Mouse (Mus musculus) liver, postnatal 0 days (tissue): ENCODE results near the gene Ep400. TPM values are rescaled to one million over a fixed set of nuclear protein-coding genes. Genes with fewer than 3 reads are reported as not detected.

Experiments used
- ATAC-seq: fragments of 200-750 bp; cut with Nextera tagmentation; 2 replicates; pipeline ENCODE4 v1.8.0; 2017; ENCODE audit warnings: mild to moderate bottlenecking, moderate library complexity
- DNase-seq: peaks from one replicate; pipeline ENCODE4 v3.0.0-alpha.2; 2016
- H3K27ac ChIP-seq: fragments of 300-500 bp; sonication (generic); 2 replicates; pipeline ENCODE4 v1.5.1; 2014; ENCODE audit warnings: antibody characterized with exemption, moderate library complexity, mild to moderate bottlenecking, low read depth
- H3K27me3 ChIP-seq: fragments of 300-500 bp; sonication (generic); 2 replicates; pipeline ENCODE4 v1.6.1; 2014; ENCODE audit warnings: low read length, control low read depth, mixed read lengths; ENCODE audit not compliant: insufficient read depth
- H3K36me3 ChIP-seq: fragments of 300-500 bp; sonication (generic); replicated peaks from 2 replicates; pipeline ENCODE4 v1.6.1; 2014; ENCODE audit warnings: mild to moderate bottlenecking, control low read depth, low read length, moderate library complexity, mixed read lengths; ENCODE audit not compliant: insufficient read depth
- H3K4me1 ChIP-seq: fragments of 300-500 bp; sonication (generic); 2 replicates; pipeline ENCODE4 v1.6.1; 2014; ENCODE audit warnings: antibody characterized with exemption, mild to moderate bottlenecking, control low read depth; ENCODE audit not compliant: insufficient read depth
- H3K4me2 ChIP-seq: fragments of 300-500 bp; sonication (generic); 2 replicates; pipeline ENCODE4 v1.6.1; 2014; ENCODE audit warnings: low read depth, mild to moderate bottlenecking, low read length, moderate library complexity, mixed read lengths
- H3K4me3 ChIP-seq: fragments of 300-500 bp; sonication (generic); 2 replicates; pipeline ENCODE4 v1.5.1; 2014; ENCODE audit warnings: low read depth, low read length
- H3K9ac ChIP-seq: fragments of 300-500 bp; sonication (generic); replicated peaks from 2 replicates; pipeline ENCODE4 v1.6.1; 2014; ENCODE audit warnings: mild to moderate bottlenecking, moderate library complexity
- H3K9me3 ChIP-seq: fragments of 300-500 bp; sonication (generic); 2 replicates; pipeline ENCODE4 v1.6.1; 2016; ENCODE audit warnings: mild to moderate bottlenecking, control low read depth, low read length, mixed read lengths
- CTCF ChIP-seq: sonication (generic); IDR thresholded peaks from 2 replicates; pipeline ENCODE4 v1.5.1; 2016; ENCODE audit warnings: antibody characterized with exemption, low read depth
- EP300 ChIP-seq: IDR thresholded peaks from 2 replicates; pipeline ENCODE4 v1.6.1; 2016; ENCODE audit warnings: antibody characterized with exemption, low read depth, mild to moderate bottlenecking
- WGBS: fragments of 180-500 bp; shearing (Covaris S2); extraction: QIAGEN DNeasy Blood & Tissue Kit; methylation state at CpG from one replicate; pipeline ENCODE4 v1.1.7; 2014; ENCODE audit not compliant: insufficient replicate concordance; 5-methylcytosine and 5-hydroxymethylcytosine counted together
- polyA plus RNA-seq: library from polyadenylated mRNA; unstranded; fragments of >200 nt; fragmentation: Nextera tagmentation; extraction: Ambion mirVana; gene quantifications from 2 replicates; pipeline ENCODE4 v1.2.1, GENCODE M21; 2015

Gene Ep400
- polyA plus RNA-seq, 1 experiment from 2014 or later, result 10.6 TPM

DNA sequence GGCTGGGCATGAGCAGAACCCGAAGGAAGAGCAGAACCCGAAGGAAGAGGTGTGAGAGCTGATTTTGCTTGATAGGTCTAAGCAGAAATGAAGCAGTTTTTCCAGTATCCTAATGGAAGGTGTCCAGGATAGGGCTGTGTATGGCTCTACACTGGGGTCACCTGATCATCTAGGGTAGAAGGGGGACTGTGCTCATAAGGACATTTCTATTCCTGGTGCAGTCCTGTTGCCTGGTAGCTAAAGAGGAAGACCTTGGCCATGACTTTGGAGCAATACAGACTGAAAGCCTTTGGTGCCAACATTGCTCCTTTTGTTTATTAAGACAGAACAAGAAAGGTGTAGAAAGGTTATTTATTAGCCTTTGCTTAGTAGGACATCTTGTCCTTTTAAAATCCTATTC lies 106.5 kb downstream of the Ep400 start:
- H3K27ac ChIP-seq, result peak overlapping the region; percentile 66; the same call in 1 of the 2 replicates
- TF ChIP-seq EP300 (no peak), CTCF (no peak)
- H3K9me3 ChIP-seq, result no peaks in the 10 kb centered on the region
- no peak overlapping the region for H3K4me3 ChIP-seq
- DNase-seq (no peak), ATAC-seq (no peak)
- 90% methylated on average over 2 of the region's 2 CpGs for WGBS
- H3K4me2 ChIP-seq, result no peak overlapping the region
- H3K27me3 ChIP-seq, result no peaks in the 10 kb centered on the region
- no peak overlapping the region for H3K9ac ChIP-seq
- H3K4me1 ChIP-seq, result 0 out of 2 replicates have a peak, but pooled peaks cover 2% of the 10 kb centered on the region
- peaks cover 68% of the 10 kb centered on the region for H3K36me3 ChIP-seq

DNA sequence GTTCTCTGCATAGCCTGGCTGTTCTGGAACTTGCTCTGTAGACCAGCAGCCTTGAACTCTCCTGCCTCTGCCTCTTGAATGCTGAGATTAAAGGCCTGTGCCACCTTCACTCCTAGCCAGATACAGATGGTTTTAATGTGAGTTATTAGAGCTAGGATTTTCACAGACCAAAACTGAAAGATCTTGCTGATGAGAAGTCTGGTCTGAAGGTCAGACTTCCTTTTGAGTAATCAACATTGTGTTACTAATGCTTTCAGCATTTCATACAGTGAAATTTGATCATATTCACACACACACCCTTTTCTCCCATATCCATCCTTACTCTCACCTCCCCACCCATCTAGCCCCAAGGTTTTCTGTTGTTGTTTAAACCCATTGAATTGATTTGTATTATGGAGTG lies 110.8 kb downstream of the Ep400 start:
- H3K9ac ChIP-seq, result no peak overlapping the region
- no peaks in the 10 kb centered on the region for H3K9me3 ChIP-seq
- ATAC-seq (no peak), DNase-seq (no peak)
- no peak overlapping the region for H3K27ac ChIP-seq
- H3K4me3 ChIP-seq, result no peak overlapping the region
- H3K4me1 ChIP-seq, result no peaks in the 10 kb centered on the region
- H3K36me3 ChIP-seq, result peaks cover 68% of the 10 kb centered on the region
- no peak for TF ChIP-seq CTCF
- H3K4me2 ChIP-seq, result no peak overlapping the region
- H3K27me3 ChIP-seq, result no peaks in the 10 kb centered on the region

DNA sequence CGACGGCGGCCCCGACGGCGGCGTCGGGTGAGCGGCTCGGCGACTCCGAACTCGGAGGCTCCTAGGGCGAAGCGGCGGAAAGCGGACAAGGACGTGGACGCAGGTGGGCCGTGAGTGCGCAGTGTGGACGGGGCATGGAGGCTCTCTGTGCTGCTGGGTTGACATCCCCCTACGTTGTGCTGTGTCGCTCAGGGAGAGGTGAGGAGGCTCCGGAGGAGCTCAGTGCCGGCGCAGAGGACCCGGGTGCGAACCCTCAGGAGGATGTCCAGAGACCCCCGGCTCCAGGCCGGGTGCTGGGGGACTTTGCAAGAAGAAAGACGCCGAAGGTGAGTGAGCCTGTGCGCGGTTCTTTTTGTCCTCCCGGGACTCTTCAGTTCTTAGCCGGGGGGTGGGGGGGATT lies 116.8 kb downstream of the Ep400 start:
- peaks cover 67% of the 10 kb centered on the region for H3K36me3 ChIP-seq
- H3K4me3 ChIP-seq, result peak overlapping the region; percentile 78
- peak overlapping the region; percentile 95 for H3K4me2 ChIP-seq
- H3K9ac ChIP-seq, result peak overlapping the region; percentile 93
- H3K27me3 ChIP-seq, result no peaks in the 10 kb centered on the region
- peak; percentile 52 for ATAC-seq
- H3K9me3 ChIP-seq, result no peaks in the 10 kb centered on the region
- peak overlapping the region; percentile 37 for H3K27ac ChIP-seq
- WGBS, result 1% methylated on average over 37 of the region's 37 CpGs
- peaks cover 5% of the 10 kb centered on the region; the same call in 1 of the 2 replicates for H3K4me1 ChIP-seq
- TF ChIP-seq CTCF (no peak), EP300 (no peak)
- no peak for DNase-seq

DNA sequence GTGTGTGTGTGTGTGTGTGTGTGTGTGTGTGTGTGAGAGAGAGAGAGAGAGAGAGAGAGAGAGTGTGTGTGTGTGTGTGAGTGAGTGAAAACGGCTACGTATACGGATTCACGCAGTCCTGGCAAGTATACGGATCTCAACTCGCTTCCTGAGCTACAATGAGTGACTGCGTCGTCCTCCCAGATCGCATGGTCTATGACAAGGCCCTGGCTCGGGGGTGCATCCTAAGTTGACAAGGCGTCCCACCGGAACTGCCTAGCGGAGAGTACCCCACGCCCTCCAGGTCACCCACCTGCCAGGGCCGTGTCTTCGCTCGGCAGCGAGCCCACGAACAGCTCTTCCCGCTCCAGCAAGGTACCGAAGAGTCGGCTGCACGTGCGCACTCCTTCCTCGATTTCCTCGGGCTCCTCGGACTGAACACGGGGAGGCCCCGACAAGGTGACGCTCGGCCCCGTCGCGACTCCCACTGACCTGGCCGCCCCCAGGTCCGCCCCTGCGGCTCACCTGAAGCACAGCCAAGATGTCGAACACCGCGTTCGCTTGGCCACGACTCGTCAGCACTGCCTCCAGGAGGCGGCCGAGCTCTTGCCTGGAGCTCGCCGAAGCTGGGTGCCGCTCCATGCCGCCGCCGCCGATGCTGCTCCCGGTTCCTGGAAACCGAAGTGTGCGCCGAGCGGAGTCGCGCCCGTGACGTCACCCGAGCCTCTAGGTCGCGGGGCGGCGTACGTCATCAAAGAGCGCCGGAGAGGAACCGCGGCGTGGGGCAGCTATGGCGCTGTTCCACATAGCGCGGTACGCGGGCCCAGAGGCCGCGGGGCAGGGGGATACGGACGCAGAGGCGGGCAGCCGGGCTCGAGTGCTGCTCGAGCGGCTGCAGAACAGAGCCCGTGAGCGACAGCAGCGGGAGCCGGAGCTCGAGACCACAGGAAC lies 117.5 kb downstream of the Ep400 start, which contains the start of the genes Noc4l and Ddx51:
Gene Noc4l (minus strand): TSS at position 699 of the 930 bp plus-strand sequence.
Gene Ddx51 (plus strand): TSS at position 733 of the 930 bp plus-strand sequence.
- WGBS, result under 1% methylated on average over 88 of the region's 91 CpGs
- H3K36me3 ChIP-seq, result peaks cover 67% of the 10 kb centered on the region
- TF ChIP-seq CTCF (peak; percentile 38), EP300 (no peak)
- H3K4me1 ChIP-seq, result peaks cover 5% of the 10 kb centered on the region; the same call in 1 of the 2 replicates
- peak; percentile 93 for ATAC-seq
- H3K4me2 ChIP-seq, result peak within 1 kb of the TSS; percentile 95
- no peaks in the 10 kb centered on the region for H3K27me3 ChIP-seq
- H3K9ac ChIP-seq, result peak within 1 kb of the TSS; percentile 93
- H3K27ac ChIP-seq, result peak within 1 kb of the TSS; percentile 37
- H3K4me3 ChIP-seq, result peak within 1 kb of the TSS; percentile 78
- no peaks in the 10 kb centered on the region for H3K9me3 ChIP-seq
- peak; percentile 98 for DNase-seq

DNA sequence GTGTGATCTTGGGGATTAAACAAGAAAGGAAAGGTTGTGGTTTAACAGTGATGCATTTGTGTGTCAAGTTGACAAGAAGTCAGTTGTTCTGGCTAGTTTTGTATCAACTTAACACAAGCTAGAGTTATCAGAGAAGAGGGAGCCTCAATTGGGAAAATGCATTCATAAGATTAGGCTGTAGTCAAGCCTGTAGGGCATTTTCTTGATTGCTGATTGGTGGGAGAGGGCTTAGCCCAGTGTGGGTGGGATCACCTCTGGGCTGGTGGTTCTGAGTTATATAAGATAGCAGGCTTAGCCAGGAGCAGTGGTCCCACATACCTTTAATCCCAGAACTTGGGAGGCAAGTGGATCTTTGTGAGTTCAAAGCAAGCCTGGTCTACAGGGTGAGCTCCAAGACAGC lies 124.1 kb downstream of the Ep400 start:
- Histone ChIP-seq H3K4me1 (no peaks in the 10 kb centered on the region), H3K27me3 (no peaks in the 10 kb centered on the region), H3K9me3 (no peaks in the 10 kb centered on the region), H3K4me2 (no peak overlapping the region), H3K27ac (no peak overlapping the region), H3K9ac (no peak overlapping the region), H3K36me3 (peaks cover 47% of the 10 kb centered on the region), H3K4me3 (no peak overlapping the region)
- ATAC-seq (no peak), DNase-seq (no peak)
- no peak for TF ChIP-seq CTCF
- TF ChIP-seq EP300, result 0 out of 2 replicates have a peak, but pooled peaks have one; percentile 23

DNA sequence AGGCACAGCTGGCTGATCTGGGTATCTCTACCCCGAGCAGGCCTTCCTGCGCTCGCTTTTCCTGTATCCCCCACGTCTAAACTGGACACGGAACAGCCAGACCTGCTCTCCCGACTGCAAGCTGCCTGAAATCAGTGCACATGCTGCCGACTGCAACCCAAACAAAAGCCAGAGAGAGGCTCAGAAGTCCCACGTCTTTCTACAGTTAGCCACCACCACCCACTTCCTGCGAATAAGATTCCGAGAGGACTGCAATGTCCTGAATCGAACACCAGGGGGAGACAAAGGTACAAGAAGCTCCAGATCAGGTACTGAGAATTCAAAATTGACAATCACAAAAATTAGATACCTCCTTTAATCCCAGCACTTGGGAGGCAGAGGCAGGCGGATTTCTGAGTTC lies 131.1 kb downstream of the Ep400 start:
- Histone ChIP-seq H3K36me3 (no peaks in the 10 kb centered on the region), H3K4me1 (no peaks in the 10 kb centered on the region), H3K27me3 (no peaks in the 10 kb centered on the region), H3K4me3 (no peak overlapping the region), H3K9ac (no peak overlapping the region), H3K9me3 (no peaks in the 10 kb centered on the region), H3K4me2 (peak overlapping the region; percentile 42; the same call in 1 of the 2 replicates), H3K27ac (no peak overlapping the region)
- WGBS, result 20% methylated on average over 12 of the region's 12 CpGs
- peak; percentile 73 for DNase-seq
- ATAC-seq, result 0 out of 2 replicates have a peak, but pooled peaks have one; percentile 31
- TF ChIP-seq EP300 (no peak), CTCF (peak; percentile 85)
